Mouse (Mus musculus): Measurements from ENCODE around the gene Upk2.
A peak's percentile ranks its signal among the peaks of the same experiment; 100 is the strongest.

DNA sequence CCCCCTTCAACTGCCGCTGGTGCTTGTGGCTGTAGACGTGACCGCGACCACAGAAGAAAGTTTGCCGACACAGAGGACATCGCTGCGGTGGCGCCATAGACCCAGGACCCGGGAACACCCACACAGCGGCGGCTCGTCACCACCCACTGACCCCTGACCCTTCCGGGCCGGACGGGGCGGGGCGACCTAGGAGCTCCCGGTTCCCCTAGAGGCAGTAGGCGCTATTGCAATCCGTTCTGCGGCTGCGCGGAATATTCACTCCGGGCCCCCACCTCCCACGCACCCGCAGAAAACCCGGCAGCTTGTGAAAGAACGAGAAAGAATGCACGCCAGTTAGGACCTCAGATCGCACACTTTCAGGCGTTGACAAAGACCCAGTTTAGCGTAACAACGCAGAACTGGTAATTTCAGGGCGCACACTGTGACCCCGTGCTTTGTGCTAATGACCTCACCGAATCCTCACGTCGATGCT is 36.8 kb downstream of the Upk2 start:
- TF ChIP-seq CTCF (IDR thresholded peaks at IDR 0.05; ENCODE audit: borderline replicate concordance, control insufficient read depth, extremely low read depth, insufficient read depth, low read length, poor library complexity) (peak; percentile 87), POLR2A (IDR thresholded peaks at IDR 0.05; ENCODE audit: control insufficient read depth, extremely low read depth, insufficient read depth, low read length, poor library complexity) (no peak)

Data from thymus, adult 2 months (tissue).